Mouse (Mus musculus) neural tube, embryonic 13.5 days (tissue): Measurements from ENCODE around the gene Dennd1a. TPM values are rescaled to one million over a fixed set of nuclear protein-coding genes. Genes with fewer than 3 reads are reported as not detected.

Experiments used
- ATAC-seq: fragments of 200-750 bp; cut with Nextera tagmentation; 2 replicates; pipeline ENCODE4 v1.8.0; 2017; ENCODE audit warnings: low read depth, mild to moderate bottlenecking, moderate TSS enrichment, moderate library complexity
- H3K27ac ChIP-seq: fragments of 300-500 bp; sonication (generic); replicated peaks from 2 replicates; pipeline ENCODE4 v1.5.1; 2015; ENCODE audit warnings: moderate library complexity, mild to moderate bottlenecking, inconsistent platforms
- H3K27me3 ChIP-seq: fragments of 300-500 bp; sonication (generic); 2 replicates; pipeline ENCODE4 v1.6.1; 2015; ENCODE audit warnings: mild to moderate bottlenecking, inconsistent platforms
- H3K36me3 ChIP-seq: fragments of 300-500 bp; sonication (generic); 2 replicates; pipeline ENCODE4 v1.6.1; 2015; ENCODE audit warnings: mild to moderate bottlenecking, inconsistent platforms
- H3K4me1 ChIP-seq: fragments of 300-500 bp; sonication (generic); replicated peaks from 2 replicates; pipeline ENCODE4 v1.6.1; 2015; ENCODE audit warnings: inconsistent platforms
- H3K4me2 ChIP-seq: fragments of 300-500 bp; sonication (generic); 2 replicates; pipeline ENCODE4 v1.6.1; 2015; ENCODE audit warnings: inconsistent platforms, mild to moderate bottlenecking, moderate library complexity
- H3K4me3 ChIP-seq: fragments of 300-500 bp; sonication (generic); 2 replicates; pipeline ENCODE4 v1.5.1; 2015; ENCODE audit warnings: mild to moderate bottlenecking, inconsistent platforms
- H3K9ac ChIP-seq: fragments of 300-500 bp; sonication (generic); 2 replicates; pipeline ENCODE4 v1.6.1; 2015; ENCODE audit warnings: moderate library complexity, mild to moderate bottlenecking, inconsistent platforms
- H3K9me3 ChIP-seq: fragments of 300-500 bp; sonication (generic); 2 replicates; pipeline ENCODE4 v1.6.1; 2016; ENCODE audit warnings: inconsistent platforms
- WGBS: fragments of 180-500 bp; shearing (Covaris S2); methylation state at CpG from one replicate; pipeline ENCODE4 v1.1.7; 2015; 5-methylcytosine and 5-hydroxymethylcytosine counted together
- polyA plus RNA-seq: library from polyadenylated mRNA; unstranded; fragments of >200 nt; fragmentation: Nextera tagmentation; extraction: Ambion mirVana; gene quantifications from 2 replicates; pipeline ENCODE4 v1.2.1, GENCODE M21; 2015

The Dennd1a gene
- polyA plus RNA-seq, 1 experiment from 2014 or later, result 14.6 TPM

DNA sequence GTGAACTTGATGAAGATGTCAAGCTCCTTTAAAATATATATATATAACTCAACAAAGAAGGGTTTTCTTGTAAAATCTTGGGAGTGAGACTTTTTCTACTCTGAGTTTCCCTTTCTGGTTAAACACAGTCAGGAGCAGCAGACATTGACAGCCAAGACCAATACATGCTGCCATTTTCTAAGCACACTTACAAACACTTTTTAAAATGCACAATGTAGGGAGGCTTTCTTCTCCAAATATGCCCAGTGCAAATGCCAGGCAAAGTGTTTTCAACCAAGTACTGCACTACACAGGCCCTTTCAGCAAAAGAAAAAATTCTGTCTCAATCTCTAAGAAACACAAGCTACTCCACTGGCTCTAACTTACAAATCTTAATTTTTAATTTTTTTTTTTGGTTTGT, 65.7 kb downstream of the Dennd1a start:
- Histone ChIP-seq H3K4me2 (no peak overlapping the region), H3K4me3 (no peak overlapping the region), H3K27ac (no peak overlapping the region), H3K27me3 (peaks cover 92% of the 10 kb centered on the region), H3K4me1 (peaks cover 15% of the 10 kb centered on the region), H3K36me3 (no peaks in the 10 kb centered on the region), H3K9ac (no peak overlapping the region), H3K9me3 (no peaks in the 10 kb centered on the region)
- no peak for ATAC-seq

DNA sequence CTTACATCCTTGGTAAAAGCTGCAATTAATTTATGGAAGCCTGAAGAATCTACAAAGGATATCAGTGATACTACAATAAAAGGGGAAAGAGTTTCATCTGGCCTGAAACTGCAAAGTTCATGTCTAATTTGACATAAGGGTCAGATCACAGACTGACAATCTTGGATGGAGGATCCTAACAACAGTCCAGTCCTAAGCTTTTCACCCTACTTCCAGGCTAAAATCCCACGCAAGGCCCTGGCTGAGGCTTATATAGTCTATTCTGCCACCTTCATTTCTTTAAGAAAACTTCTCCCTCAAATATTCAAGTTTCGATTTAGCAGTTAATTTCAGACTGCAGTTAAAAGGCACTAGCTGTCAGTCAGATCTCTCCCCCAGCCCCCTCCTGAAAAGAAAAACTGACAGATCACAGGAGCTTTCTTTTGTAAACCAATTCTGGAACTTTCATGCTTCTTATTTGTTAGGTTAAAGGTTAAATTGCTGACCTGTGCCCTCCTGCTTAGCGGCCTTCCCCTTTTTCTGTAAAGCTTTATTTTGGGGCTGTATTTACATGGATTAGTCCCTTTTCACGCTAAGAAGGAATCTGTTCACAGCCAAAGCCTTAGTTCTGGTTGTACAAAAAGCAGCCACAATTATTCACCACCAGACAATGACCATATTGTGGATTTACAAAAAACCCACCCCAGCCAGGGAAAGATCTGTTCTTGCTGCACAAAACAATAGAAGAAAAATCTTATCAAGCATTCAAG, 66.3 kb downstream of the Dennd1a start:
- no peak overlapping the region for H3K4me2 ChIP-seq
- no peak for ATAC-seq
- H3K4me1 ChIP-seq, result peaks cover 15% of the 10 kb centered on the region
- WGBS, result 8% methylated on average over 4 of the region's 4 CpGs
- no peak overlapping the region for H3K9ac ChIP-seq
- no peak overlapping the region for H3K4me3 ChIP-seq
- H3K9me3 ChIP-seq, result no peaks in the 10 kb centered on the region
- H3K36me3 ChIP-seq, result no peaks in the 10 kb centered on the region
- H3K27ac ChIP-seq, result no peak overlapping the region
- H3K27me3 ChIP-seq, result peaks cover 86% of the 10 kb centered on the region

DNA sequence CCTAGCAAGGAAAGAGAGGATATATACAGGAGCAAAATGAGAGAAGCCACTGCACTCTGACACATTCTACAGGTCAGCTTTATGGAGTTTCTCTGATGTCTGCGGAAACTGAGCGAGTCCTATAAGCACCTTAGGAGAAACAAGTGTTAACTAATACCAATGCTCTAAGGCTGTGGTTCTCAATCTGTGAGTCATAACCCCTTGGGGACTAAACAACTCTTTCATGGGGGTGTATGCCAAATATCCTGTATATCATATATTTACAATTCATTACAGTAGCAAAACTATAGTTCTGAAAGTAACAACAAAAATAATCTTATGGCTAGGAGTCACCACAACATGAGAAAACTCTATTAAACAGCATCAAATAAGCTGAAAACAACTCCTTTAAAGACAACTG, 67.5 kb downstream of the Dennd1a start:
- 97% methylated on average over 2 of the region's 2 CpGs for WGBS
- H3K36me3 ChIP-seq, result no peaks in the 10 kb centered on the region
- H3K9me3 ChIP-seq, result no peaks in the 10 kb centered on the region
- peaks cover 15% of the 10 kb centered on the region for H3K4me1 ChIP-seq
- H3K9ac ChIP-seq, result no peak overlapping the region
- H3K27me3 ChIP-seq, result peaks cover 74% of the 10 kb centered on the region
- ATAC-seq, result no peak
- H3K4me3 ChIP-seq, result no peak overlapping the region
- H3K27ac ChIP-seq, result no peak overlapping the region
- no peak overlapping the region for H3K4me2 ChIP-seq

DNA sequence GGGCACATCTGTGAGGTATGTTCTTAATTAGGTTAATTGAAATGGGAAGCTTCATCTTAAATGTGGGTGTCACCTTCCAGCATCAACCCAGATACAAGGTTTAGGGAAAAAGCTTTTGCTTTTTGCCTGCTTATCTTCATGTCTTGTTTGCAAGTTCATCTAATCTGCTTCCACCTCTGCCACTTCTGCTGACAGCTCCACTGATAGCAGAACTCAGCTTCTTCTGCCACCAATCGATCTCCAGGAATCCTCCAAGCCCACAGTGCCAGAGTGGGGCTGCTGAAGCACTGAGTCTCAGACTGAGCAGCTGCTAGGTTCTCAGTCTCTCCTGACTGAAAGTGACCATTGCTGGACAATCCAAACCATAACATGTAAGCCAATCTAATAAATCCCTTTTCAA, 74.1 kb downstream of the Dennd1a start:
- Histone ChIP-seq H3K9ac (no peak overlapping the region), H3K27me3 (peaks cover 12% of the 10 kb centered on the region), H3K4me2 (no peak overlapping the region), H3K36me3 (no peaks in the 10 kb centered on the region), H3K9me3 (no peaks in the 10 kb centered on the region), H3K4me3 (no peak overlapping the region), H3K4me1 (no peaks in the 10 kb centered on the region), H3K27ac (no peak overlapping the region)
- no peak for ATAC-seq
- WGBS, result 93% methylated on average over 1 of the region's 1 CpGs

GRCm38 (mm10) chr2:38211426-38211825, 75.8 kb downstream of the Dennd1a start:
- Histone ChIP-seq H3K9me3 (no peaks in the 10 kb centered on the region), H3K4me3 (no peak overlapping the region), H3K27ac (no peak overlapping the region), H3K9ac (no peak overlapping the region), H3K27me3 (no peaks in the 10 kb centered on the region), H3K4me1 (no peaks in the 10 kb centered on the region), H3K36me3 (no peaks in the 10 kb centered on the region), H3K4me2 (no peak overlapping the region)
- no peak for ATAC-seq
- 91% methylated on average over 2 of the region's 2 CpGs for WGBS

DNA sequence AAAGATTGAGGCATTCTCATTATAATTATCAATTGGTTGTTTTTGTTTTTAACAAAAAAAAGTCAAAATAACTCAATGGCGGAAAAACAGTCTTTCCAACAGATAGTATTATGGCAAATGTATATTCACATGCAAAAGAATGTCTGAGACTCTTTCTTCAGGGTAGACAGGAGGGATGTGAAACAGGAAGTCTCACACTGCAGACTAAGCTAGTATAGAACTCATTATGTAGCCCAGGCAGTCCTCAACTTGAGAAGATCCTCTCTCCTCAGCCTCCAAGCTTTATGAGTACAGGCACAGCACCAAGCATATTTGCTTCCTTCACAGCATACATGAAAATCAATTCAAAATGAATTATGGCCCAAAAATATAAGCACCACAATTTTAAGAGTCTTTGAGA, 79.4 kb downstream of the Dennd1a start:
- H3K9ac ChIP-seq, result no peak overlapping the region
- H3K27me3 ChIP-seq, result no peaks in the 10 kb centered on the region
- no peak overlapping the region for H3K27ac ChIP-seq
- no peak overlapping the region for H3K4me3 ChIP-seq
- WGBS, result 93% methylated on average over 1 of the region's 1 CpGs
- no peak for ATAC-seq
- no peak overlapping the region for H3K4me2 ChIP-seq
- H3K4me1 ChIP-seq, result no peaks in the 10 kb centered on the region
- H3K9me3 ChIP-seq, result no peaks in the 10 kb centered on the region
- H3K36me3 ChIP-seq, result no peaks in the 10 kb centered on the region

- Histone ChIP-seq H3K4me2 (no peak overlapping the region), H3K4me1 (no peaks in the 10 kb centered on the region), H3K27me3 (no peaks in the 10 kb centered on the region), H3K9me3 (no peaks in the 10 kb centered on the region), H3K27ac (no peak overlapping the region), H3K4me3 (no peak overlapping the region), H3K36me3 (no peaks in the 10 kb centered on the region), H3K9ac (no peak overlapping the region)
- WGBS, result 75% methylated on average over 5 of the region's 5 CpGs
- no peak for ATAC-seq
Observed at GRCm38 (mm10) chr2:38205281-38205680, 81.9 kb downstream of the Dennd1a start.

- H3K4me3 ChIP-seq, result no peak overlapping the region
- no peaks in the 10 kb centered on the region for H3K4me1 ChIP-seq
- WGBS, result 70% methylated on average over 2 of the region's 2 CpGs
- H3K4me2 ChIP-seq, result no peak overlapping the region
- no peak overlapping the region for H3K9ac ChIP-seq
- no peaks in the 10 kb centered on the region for H3K27me3 ChIP-seq
- H3K9me3 ChIP-seq, result no peaks in the 10 kb centered on the region
- no peak for ATAC-seq
- H3K27ac ChIP-seq, result no peak overlapping the region
- no peaks in the 10 kb centered on the region for H3K36me3 ChIP-seq
Observed at GRCm38 (mm10) chr2:38204696-38205095, 82.5 kb downstream of the Dennd1a start.

DNA sequence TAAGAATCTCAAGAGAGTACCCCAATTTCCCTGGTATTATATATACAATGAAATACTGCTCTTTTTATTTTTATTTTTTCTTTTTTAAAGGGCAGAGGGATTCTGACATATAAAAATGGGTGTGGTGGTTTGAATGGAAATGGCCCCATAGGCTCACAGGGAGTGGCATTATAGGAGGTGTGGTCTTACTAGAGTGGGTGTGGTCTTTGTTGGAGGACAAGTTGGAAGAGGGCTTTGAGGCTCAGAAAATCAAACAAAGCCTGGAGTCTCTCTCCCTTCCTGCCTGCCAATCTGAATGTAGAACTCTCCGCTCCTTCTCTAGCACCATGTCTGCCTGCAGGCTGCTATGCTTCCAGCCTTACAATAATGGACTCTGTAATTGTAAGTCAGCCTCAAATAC, 89.1 kb downstream of the Dennd1a start:
- Histone ChIP-seq H3K36me3 (no peaks in the 10 kb centered on the region), H3K4me2 (no peak overlapping the region), H3K4me1 (peaks cover 13% of the 10 kb centered on the region), H3K9me3 (no peaks in the 10 kb centered on the region), H3K27ac (no peak overlapping the region), H3K9ac (no peak overlapping the region), H3K4me3 (no peak overlapping the region), H3K27me3 (no peaks in the 10 kb centered on the region)
- WGBS, result 85% methylated on average over 1 of the region's 1 CpGs
- no peak for ATAC-seq

- ATAC-seq, result peak; percentile 63; the same call in 1 of the 2 replicates
- no peaks in the 10 kb centered on the region for H3K27me3 ChIP-seq
- no peaks in the 10 kb centered on the region for H3K36me3 ChIP-seq
- no peak overlapping the region for H3K4me2 ChIP-seq
- H3K4me3 ChIP-seq, result no peak overlapping the region
- WGBS, result 55% methylated on average over 9 of the region's 9 CpGs
- H3K4me1 ChIP-seq, result peaks cover 13% of the 10 kb centered on the region
- H3K9ac ChIP-seq, result no peak overlapping the region
- no peak overlapping the region for H3K27ac ChIP-seq
- H3K9me3 ChIP-seq, result no peaks in the 10 kb centered on the region
Observed at GRCm38 (mm10) chr2:38196199-38197060, 90.8 kb downstream of the Dennd1a start.

GRCm38 (mm10) chr2:38192007-38192406, 95.2 kb downstream of the Dennd1a start:
- H3K27ac ChIP-seq, result no peak overlapping the region
- ATAC-seq, result no peak
- no peaks in the 10 kb centered on the region for H3K27me3 ChIP-seq
- peaks cover 10% of the 10 kb centered on the region for H3K4me1 ChIP-seq
- H3K9me3 ChIP-seq, result no peaks in the 10 kb centered on the region
- no peak overlapping the region for H3K4me3 ChIP-seq
- no peaks in the 10 kb centered on the region for H3K36me3 ChIP-seq
- no peak overlapping the region for H3K9ac ChIP-seq
- 98% methylated on average over 1 of the region's 1 CpGs for WGBS
- no peak overlapping the region for H3K4me2 ChIP-seq

GRCm38 (mm10) chr2:38191601-38192000, 95.6 kb downstream of the Dennd1a start:
- H3K9ac ChIP-seq, result no peak overlapping the region
- no peak for ATAC-seq
- no peak overlapping the region for H3K4me3 ChIP-seq
- peaks cover 6% of the 10 kb centered on the region for H3K4me1 ChIP-seq
- no peak overlapping the region for H3K4me2 ChIP-seq
- H3K9me3 ChIP-seq, result no peaks in the 10 kb centered on the region
- H3K36me3 ChIP-seq, result no peaks in the 10 kb centered on the region
- no peak overlapping the region for H3K27ac ChIP-seq
- no peaks in the 10 kb centered on the region for H3K27me3 ChIP-seq
